Mouse (Mus musculus) retina, postnatal 1 day (tissue): ENCODE data around the gene Slc25a12.

Experiments
- DNase-seq: peaks from one replicate; pipeline ENCODE4 v3.0.0-alpha.2; 2012

The Slc25a12 gene

DNA sequence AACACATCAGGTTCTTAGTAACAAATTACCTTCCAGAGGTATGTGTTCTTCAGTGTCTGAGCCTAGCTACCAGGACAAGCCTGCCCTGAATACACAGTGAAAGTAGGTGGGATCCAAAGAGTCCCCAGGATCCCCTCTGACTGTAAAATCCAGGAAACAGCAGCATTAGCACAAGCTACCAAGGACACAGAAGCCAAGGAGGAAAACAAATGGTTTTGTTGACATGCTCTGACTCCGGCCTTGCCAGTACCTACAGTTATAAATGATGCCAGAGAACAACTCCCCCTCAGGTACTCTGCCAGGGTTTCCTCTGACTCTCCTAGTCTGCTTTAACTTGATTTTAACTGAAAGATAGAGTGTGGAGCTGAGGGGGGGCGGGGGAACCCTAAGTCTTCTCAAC, 18.0 kb downstream of the Slc25a12 start:
- no peak for DNase-seq

DNA sequence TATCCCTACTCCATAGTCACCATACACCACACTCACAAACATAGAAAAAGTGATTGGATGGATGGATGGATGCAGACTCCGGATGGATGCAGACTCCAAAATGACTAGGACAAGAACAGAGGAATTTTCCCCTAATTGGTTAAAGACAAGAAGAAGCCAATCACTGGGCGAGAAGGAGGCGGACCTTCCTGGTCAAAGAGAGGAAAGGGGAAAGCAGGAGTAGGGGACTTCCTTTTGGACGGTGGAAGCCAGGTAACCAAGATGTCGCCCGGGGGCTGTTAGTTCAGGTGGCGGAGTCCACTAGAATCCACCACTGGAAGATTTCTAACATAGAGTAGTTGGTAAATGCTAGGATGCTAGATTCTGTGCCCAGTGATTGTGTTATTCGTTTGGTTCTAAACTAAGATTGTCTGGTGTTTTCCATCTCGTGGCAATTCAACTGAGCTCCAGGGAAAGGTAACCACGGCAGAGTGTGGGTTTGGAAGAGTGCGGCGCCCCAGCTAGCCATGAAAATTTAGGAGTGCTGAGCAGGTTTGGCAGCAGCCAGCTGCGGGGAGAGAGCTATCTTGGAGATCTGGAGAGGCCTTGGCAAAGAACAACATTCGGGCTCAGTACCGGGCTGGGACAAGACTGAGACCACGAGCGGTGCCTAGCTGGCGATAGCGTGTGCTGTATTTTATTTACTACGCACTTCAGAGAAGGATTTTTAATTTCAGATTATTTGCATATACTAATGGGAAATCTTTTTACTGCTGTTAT, 19.6 kb downstream of the Slc25a12 start:
- DNase-seq = no peak

DNA sequence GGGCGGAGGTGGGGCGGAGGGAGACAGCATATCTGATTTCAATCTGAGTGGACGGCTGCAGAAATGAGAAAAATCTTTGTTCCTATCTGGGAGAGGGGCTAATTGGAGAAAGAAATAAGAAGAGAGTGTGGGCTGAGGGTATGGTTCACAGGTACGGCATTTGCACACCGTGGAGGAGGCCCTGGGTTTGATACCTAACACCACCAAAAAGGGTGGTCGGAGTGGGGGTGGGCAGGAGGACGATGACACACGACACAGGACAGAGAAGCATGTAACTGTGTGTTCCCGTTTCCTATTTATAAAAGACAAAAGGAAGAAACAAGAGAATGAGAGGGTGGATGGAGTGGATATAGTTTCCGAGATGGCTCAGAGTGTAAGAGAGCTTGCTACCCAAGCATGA, 20.4 kb downstream of the Slc25a12 start:
- DNase-seq = no peak

DNA sequence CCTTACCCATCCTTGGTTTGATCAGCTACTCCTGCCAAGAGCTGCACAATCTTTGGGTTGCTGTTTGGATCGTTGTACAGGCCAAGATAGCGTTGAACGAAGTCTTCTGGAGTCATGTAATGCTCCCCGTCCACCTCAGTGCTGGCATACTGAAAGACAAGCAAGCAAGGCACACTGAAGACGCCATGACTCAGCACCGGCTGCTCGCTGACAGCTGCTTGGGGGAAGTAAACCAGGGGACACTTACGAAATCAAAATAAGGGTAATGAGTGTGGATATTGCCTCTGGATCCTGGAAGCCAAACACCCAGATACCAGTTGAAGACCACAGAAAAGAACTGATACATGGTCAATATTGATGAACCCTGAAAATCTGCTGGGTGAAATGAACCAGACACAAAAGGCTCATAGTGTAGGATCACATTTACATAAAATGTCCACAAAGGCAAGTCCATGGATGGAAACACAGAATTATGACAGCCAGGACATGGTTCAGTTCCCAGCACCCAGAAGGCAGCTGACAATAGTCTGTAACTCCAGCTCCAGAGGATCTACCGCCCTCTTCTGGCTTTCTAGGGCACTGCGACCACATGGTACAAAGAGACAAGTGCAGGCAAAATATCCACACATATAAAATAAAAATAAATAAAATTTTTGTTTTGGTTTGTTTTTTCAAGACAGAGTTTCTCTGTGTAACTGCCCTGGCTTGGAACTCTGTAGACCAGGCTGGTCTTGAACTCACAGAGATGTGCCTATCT, 23.5 kb downstream of the Slc25a12 start:
- no peak for DNase-seq

DNA sequence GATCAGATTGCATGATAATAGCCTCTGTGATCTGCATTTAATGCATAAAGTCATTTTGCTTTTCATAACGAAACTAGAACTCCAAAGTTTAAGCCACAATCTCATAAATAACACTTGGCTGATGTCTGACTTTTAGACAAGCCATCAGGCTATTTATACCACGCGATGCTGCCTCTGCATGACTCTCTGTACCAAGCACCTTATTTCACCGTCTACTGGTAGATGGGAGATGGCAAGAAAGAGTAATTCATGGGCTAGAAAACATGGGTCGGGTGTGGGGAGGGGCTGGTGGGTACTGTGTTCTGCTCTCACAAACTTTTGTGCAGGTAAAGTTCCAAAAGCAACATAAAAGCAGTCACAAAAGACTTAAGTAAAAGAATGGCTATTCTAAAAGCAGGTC, 27.4 kb downstream of the Slc25a12 start:
- DNase-seq = no peak

DNA sequence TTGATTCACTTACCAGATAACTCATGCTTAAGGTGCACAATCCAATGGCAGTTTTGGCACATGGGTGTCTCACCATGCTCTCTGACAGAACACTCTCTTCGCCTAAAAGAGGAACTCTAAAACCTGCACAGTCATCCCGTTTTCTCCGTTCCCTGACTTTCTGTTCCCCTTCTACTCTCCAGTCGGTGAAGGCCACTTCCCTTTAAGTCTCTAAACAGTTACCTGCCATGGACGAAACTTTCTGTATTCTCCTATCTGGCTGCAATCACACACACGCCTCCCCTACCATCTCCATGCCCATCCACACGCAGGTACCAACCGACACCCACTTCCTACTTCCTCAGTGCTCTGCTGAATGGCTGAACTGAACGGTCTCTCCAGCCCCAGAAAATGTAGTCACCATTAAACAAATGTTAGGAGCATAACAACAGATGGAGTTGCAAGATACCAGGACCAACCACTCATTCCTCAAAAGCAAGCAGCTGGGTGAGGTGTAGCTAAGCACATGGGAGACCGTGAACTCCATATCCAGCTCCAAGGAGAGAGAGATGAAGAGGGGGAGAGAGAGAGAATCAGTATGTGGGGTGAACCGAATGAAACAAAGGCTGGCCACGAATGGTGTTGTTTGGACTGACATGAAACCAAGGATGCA, 29.3 kb downstream of the Slc25a12 start:
- no peak for DNase-seq

DNA sequence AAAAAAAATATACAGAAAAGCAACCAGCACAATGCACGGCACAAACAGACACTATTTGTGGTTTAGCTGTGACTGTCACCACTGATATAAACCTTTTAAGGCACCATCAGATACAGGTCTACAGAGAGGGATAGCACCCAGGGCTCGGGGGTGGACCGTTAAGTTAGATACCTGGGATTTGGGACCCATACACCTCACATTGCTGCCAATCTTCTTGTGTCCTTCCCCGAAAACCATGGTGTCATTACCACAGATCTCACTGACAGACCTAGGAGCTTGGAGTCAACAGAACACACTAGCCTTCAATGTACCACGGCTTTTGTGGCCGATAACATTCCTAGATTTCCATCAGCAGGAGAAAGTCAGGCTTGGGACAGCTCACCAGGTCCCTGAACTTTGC, 30.9 kb downstream of the Slc25a12 start:
- DNase-seq = no peak

DNA sequence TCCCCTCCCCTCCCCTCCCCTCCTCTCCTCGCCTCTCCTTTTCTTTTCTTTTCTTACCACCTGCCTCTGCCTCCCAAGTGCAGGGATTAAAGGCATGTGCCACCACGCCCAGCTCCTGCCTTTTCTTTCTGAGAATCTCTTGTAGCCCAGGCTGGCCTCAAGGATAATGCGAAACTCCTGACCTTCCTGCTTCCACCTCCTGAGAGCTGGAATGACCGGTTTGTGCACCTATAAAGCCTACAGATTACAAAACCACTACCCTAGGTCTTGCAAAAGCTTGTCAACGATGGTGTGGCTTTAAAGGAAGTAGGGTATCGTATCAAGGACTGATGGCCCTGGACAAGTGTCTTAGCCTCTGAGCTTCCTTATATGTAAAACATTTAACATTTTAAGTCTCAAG, 31.3 kb downstream of the Slc25a12 start:
- no peak for DNase-seq

DNA sequence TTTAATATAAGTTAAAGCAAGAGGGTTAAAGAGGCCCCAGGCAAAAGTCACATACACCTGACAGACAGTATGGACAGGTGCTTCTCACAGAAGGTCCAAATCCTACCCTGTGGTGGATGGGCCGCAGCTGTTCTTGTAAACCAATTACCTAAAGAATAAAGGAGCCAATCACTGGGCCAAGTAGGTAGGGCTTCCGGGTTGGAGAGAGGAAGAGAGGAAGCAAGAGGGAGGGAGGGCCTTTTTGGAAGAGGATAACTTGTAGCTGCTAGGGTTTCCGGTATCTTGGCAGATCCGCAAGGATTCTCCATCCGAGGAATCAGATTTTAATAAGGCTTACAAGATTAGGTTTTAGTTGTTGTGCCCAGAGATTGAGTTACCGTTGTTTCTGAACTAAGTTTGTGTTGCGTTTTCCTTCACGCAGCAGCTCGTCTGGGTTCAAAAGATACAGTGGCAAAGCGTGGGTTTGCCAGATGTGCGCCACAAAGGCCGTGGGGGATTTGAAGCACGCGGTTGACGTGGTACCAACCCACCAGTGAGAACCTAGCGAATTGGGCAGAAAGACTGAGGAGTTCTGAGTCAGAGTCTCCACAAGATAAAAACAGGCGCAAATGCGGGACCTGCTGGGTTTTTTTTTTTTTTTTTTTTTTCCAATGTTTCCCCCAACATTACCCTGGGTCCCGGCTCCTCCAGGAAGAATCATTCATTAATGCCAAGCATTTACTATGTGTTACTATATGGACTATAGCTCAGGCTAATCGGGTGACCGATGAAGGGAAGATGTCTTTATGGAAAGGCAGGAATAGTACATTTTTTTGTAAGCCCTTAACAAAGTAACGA, 33.3 kb downstream of the Slc25a12 start:
- no peak for DNase-seq

DNA sequence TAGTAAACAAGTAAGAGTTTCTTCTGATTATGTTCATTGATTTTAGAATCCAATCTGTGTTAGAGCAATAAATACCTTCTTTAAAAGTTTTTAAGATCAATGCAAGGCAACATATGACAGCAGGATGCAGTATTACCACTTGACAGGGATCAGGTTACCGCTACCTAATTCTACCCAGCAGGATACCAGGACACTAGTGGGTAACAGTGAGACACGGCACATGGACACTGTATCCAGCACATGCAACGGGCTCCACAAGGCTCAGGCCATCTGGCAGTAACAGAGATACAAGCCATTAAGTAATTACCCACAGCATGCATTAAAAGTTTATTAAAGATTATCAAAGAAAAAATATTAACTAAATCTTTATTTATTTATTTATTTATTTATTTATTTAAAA, 37.8 kb downstream of the Slc25a12 start:
- DNase-seq = peak; percentile 13

DNA sequence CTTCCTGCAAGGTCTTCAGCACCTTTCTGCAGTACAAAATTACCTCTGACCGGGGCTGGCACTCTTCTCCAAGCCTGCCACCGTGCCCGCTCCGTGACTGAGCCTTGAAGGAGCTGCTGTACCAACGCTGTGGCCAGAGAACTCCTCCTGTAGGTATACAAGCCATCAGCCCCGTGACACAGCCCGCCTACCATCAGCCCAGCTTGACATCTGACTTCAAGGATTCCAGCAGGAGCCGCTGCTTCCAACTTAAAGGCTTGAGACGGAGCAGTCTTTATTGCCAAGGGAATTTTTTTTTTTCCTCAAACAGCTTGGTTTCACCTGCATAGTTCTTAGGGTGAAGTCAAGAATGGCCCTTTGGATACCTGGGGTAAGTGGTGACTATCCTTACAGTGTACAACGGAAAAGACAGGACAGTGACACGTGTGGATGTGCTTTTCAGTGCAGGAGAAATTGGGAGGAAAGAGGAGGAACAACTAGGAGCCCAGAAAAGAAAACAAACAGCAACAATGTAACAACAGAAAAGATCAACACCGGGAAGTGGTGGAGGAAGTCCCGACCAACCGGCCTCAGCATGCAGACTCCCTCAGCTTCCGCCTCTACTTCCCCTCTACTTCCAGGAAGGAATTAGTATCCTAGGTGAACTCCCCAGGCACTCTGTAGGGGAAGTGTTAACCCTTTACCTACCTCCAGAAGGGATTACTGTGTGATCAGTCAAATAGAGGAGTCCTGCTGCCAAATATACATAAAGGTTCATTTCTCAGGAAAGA, 39.0 kb downstream of the Slc25a12 start:
- DNase-seq = no peak

DNA sequence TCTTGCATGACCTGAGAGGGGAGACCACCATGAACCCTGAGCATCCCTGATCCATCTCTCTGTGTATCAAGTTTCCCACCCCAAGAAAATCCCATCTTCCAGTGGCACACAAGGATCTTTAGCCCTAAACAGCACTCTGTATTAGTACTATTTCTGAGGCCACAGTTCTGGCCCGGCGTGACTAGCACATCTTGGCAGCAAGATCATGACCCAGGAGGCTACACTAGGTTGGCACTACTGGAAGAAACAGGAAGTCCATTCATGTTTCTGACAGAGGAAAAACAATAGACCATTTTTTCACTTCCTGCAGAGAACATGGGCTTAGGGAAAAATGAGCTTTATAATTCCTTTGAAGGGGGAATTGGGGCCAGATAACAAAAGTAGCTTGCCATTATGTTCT, 39.8 kb downstream of the Slc25a12 start:
- no peak for DNase-seq

DNA sequence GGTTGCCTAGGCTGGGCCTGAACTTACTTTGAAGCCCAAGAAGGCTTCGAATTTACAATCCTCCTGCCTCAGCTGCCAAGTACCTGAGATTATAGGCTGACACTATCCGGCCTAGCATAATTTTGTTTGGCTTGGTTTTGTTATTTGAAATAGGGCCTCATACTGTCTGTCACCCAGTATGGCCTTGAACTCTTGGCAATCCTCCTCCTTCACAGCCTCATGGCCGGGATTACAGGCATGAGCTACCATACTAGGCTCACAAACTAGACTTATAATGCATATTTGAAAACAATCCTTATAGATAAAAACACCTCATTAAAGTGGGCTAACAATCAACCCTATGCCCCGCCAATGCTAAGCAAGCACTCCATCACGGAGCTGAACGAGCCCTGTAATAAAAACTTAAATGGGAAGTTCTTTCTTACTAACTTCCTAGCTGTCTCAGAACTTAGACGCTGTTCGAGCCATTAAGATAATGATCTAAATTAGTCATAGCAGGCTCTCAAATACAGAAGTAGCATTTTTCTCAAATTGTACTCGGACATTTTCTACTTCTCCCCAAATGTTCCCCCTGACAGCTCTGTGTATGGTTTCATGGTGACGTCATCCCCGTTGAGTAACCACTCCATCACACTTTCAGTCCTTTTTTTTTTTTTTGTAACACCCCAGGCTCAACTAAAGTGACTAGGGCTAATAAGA, 40.6 kb downstream of the Slc25a12 start:
- no peak for DNase-seq

DNA sequence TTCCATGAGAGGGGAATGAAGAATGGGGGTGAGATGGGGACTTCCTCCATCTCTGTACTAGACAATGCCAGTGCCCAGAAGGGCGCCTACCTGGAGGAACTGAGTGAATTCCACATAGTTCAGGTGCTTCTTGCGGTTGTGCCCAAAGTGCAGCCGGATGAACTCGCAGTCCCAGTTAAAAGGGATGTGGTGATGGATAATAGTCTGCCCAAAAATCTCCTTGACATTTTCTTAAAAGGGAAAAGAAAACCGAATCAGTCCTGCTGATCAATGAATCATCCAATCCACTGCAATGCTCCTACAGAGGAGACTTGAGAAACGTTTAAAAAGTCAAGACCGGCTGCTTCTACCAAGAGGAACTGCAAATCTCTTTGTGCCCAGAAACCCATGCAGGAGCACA, 43.7 kb downstream of the Slc25a12 start:
- no peak for DNase-seq

DNA sequence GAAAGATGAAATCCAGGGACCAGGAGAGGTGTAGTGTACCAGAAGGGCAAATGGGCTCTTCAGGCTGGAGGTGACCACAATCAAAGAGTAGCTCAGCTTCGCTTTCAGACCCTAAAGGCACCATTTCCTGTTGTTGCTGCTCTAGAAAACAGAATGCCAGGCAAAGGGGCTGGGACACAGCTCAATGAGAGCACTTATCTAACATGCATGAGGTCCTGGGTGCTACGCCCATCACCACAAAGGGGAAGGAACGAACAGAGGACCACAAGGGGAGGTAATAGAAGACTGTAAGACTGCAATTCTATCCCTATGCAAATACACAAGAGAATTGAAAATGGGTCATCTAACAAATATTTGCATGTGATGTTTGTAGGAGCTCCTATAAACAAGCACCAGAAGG, 46.1 kb downstream of the Slc25a12 start:
- DNase-seq = no peak

DNA sequence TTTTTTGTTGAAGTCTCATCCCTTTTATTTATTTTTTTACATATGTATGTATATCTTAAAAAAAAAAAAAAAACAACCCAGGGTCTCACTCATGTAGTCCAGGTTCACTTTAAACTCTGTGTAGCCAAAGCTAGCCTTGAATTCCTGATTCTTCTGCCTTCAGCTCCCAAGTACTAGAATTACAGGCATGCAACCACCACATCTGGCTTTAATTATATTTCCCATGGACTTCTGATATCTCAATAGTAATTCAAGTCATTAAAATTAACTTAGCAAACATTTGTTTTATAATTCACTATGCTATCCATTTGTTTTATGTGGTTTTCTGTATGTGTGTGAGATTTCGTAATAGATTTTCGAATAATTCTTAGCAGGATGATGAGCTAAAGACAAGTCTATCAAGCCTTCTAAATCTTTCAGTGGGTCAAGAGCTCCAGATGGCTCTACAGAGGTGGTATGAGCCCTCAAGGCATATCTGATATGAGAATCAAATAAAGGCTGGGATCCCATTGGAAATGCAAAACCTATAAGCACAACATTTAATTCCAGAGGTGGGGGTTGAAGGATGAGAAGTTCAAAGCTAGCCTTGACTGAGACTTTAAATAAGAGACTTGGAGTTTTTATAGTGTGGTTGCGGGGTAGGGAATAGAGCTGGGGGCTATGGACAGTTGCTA, 51.3 kb downstream of the Slc25a12 start:
- no peak for DNase-seq

DNA sequence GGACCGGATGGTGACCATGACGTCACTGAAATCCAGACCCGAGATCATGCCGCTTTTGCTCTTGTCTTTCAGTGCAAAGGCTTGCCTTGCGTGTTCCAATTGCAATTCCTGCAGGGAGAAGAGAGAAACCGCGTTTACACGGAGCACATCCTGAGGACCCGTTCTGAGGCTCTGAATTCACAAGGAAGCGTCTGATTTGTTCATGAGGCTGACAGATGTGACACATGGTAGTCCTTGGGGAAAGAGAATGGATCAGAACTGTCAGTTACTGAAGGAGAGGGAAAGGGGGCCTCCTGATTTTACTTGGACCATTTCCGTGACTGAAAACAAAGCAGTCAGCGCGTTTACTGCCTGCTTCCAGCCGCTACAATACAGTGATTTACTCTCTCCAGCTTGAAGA, 52.5 kb downstream of the Slc25a12 start:
- peak; percentile 10 for DNase-seq

DNA sequence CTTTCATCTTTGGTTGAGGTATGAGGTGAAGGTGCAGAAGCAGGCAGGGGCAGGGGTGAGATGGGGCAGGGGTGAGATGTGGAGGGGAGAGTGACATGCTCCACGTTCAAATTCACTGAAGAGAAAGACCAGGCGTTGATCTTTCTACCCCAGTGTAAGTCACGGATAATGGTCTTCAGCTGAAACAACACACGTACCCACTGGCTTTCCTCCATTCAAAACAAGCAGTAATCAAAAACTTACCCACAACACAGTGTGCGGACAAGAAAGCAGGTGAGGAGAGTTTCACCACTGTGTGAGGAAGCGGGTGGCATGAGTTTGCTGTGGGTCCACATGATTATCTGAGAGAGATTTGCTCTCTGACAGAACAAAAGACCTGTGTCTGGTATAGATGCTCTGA, 53.5 kb downstream of the Slc25a12 start:
- DNase-seq = no peak

DNA sequence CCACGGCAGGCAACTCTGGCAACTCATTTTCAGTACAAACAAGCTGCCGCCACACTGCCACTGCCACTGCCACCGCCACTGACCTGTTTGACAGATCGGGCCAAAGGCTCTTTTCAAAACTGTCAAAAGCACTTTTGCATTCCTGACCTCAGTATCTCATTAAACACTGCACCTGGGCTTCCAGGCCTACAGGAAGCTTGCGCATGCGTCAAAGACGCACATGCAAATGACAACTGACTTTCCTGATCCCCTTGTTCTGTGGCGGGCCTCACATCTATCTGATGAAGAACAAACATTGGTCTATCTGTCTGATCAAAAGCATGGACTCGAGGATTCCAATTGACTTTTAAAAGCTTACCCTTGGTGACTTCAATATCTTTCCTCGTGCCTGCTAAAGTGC, 55.5 kb downstream of the Slc25a12 start:
- no peak for DNase-seq

DNA sequence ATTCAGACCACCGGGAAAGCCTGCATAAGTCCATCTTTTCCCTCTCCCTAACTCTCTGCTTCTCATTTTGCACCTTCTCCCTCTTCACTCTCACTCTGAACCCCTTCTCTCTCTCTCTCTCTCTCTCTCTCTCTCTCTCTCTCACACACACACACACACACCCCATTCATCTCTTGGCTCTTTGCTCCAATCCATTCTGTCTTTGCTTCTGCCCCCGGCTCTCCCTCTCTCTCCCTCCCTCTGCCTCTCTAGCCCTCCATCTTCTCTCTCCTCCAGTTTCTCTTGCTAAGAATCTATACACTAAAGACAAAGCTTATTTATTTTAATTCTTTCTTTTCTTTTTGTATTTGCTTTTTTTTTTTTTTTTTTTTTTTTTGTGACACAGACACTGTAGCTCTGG, 57.8 kb downstream of the Slc25a12 start:
- no peak for DNase-seq

DNA sequence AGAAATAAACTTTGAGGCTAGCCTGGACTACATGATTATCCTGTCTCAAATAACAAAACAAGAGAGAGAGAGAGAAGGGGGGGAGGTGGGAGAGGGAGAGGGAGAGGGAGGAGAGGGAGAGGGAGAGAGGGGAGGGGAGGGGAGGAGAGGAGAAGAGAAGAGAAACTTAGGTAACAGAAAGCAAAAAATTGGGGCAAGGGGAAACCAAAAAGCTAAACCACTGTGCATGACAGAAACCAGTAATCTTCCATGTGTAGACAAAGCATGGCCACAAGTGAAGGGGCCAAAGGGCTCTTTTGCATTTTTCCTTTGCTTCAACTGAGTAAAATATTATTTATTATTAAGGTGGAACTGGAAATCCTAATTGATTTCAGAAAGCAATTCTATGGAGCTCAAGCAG, 61.2 kb downstream of the Slc25a12 start:
- DNase-seq = no peak
